Mouse (Mus musculus) left cerebral cortex, postnatal 10 days (tissue): ENCODE measurements around the gene Stk11ip. TPM values are rescaled to one million over a fixed set of nuclear protein-coding genes. Genes with fewer than 3 reads are reported as not detected.
A peak's percentile ranks its signal among the peaks of the same experiment; 100 is the strongest.

Experiments
- DNase-seq, 2 experiments: peaks; one replicate each; pipeline ENCODE4 v3.0.0; 2021 to 2022; ENCODE audit warnings: low spot score in 2 of 2, mixed read lengths in 1 of 2; ENCODE audit errors: extremely low spot score in 1 of 2
- intact Hi-C: fragments of 180-260 bp; cut with DNase I; formaldehyde crosslinking; loops from one replicate; pipeline ENCODE4 v1.15.1; 2025
- total RNA-seq, 2 experiments: library from RNA; stranded (reverse); gene quantifications; 2 replicates each; pipeline ENCODE4 v1.2.3; 2021

Stk11ip gene
- total RNA-seq, 2 experiments from 2014 or later: 29.4 to 29.7 TPM

DNA sequence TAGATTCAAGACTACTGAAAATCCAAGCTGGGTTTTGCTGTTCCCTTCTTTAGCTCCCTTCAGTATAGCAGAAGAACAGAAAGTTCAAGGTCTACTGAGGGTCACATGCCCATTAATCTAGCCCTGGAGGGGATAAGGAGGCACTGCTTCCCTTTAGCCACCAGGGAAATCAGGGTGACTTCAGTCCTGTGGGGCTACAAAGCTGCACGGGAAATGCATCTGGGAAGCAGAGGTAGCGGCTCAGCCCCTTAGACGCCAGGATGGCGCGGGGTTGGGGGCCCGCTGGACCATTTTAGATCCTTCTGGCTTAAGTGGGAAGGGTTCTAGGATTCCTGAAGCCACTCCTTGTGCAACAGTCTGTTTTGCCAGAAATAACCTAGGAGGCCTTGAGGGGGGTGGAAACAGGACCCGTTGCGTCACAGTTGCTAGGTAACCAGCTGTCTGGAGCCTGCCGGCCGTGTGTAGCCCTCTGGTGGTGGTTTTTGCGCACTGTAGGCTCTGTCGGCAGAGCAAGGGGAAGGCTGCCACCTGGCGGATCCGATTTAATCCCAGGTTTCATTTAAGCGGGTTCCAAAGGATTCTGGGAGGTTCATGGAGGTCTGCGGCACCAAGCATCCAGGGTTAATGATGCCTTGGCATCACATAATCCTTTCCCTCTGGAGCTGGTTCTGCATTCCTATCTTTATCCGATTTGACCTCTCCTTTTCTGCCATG lies 38.0 kb downstream of the Stk11ip start:
- peak; percentile 93 to 95 for DNase-seq
- intact Hi-C loops: no loop called here

DNA sequence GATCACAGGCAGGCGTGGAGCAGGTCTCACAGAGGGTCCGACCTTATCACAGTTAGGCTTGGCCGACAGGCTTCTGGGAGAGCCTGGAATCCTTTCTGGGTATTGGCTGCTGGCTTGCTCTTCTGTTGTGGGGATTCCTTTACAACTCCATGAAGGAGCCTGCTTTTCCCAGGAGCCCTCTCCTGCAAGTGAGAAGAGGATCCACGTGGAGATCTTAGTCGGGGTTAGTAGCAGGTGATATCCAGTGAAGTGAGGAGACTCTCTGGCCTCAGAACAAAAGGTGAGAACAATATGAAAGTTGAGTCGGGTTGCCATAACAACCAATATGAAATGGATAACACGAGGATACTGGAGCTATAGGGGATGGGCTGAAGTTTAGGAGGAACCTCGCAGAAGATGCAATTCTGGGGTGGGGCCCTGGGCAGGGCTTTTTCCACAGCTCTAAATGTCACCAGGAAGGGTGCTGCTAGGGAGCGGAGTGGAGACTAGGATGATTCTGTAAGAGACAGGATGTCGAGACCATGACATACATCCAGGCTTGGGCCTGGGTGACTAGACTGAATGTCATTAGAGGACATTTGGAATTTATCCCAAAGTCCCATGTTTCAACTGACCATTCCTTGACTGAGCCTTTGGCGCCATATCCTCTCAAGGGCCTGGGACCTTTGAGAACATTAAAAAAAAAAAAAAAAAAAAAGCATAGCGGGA lies 39.0 kb downstream of the Stk11ip start:
- DNase-seq: no peak
- intact Hi-C loops: no loop called here

DNA sequence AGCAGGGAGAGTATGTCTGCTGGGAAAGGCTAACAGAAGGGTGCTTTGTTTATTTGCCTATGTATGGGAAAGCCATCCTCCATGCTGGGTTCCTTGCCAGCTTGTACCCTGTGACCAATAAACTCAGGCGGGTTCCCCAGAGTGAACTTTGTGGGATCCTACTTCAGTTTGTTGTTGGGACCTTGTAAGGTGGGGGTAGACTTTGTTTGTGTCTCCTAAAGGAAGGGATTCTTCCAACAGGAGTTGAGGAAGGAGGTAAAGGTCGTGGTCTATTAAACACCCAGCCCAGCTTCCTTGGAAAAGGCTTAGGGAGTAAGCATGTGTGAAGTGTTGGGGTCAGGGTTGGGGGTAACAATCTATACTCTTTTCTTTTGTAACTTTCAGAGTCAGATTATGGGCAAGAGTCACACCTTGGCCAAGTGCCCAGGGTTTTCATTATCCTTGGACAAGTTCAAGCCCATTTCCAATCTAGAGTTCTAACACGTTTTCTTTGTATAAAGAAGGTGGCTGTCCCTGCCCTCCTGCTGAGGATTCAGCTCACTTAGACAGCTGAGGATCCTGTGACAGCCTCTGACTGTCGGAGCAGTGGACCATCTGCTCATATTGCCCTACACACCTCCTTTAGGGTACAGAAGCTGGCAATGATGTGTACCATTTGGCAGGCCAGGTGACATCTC lies 40.0 kb downstream of the Stk11ip start:
- DNase-seq: peak in 1 of 2 experiments; percentile 30
- intact Hi-C loops: no loop called here

DNA sequence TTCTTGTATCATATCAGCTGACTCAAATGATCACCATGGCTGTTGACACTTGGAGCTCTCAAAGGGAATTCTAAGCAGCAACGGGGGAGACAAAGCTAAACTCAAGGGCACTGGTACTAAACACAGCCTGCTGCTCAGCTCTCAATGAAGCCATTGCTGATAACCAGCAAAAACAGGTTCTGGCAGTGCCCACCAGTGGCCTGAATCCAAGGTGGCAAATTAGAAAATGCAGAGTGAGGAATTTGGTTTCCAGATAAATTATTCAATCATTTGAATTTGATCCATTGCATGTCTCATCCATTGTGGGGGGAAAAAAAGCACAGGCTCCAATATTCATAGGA lies 40.5 kb downstream of the Stk11ip start:
- DNase-seq: no peak
- intact Hi-C loops: no loop called here

DNA sequence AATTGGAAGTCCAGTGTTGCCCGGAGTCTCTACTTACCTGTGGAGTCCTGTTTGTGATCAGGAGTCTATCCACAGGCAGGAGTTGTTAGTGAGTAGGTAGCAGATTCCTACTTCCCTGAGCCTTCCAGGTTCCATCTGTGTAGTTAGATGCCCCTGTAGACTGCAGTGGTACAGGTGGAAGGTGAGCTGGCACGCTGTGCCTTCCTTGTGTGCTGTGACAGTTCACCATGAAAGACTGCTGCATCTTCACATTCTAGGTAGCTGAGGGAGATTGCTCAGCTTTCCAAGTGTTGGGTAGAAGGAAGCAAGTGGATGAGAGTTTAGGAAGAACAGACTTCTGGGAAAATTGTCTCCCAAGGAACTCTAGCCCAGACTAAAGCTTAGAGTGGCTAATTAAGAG lies 42.8 kb downstream of the Stk11ip start:
- no peak for DNase-seq
- intact Hi-C loops: no loop called here

DNA sequence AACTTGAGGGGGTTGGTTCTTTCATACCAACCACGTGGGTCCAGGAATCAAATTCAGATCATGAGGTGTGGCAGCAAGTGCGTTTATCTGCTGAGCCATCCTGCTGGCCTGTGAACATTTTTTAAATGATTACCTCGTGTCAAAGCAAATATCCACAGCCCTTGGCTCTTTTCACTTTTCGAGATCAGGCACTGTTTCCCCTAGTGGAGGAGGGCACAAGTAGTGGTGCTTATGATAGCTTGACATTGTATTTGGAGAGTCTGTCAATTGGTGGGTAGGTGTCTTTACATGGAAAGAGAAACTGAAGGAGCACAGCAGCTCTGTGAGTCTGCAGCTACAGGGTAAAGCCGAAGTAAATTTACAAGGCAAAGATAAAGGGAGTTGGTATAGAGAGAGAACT lies 43.6 kb downstream of the Stk11ip start:
- DNase-seq: no peak
- intact Hi-C loops: no loop called here

DNA sequence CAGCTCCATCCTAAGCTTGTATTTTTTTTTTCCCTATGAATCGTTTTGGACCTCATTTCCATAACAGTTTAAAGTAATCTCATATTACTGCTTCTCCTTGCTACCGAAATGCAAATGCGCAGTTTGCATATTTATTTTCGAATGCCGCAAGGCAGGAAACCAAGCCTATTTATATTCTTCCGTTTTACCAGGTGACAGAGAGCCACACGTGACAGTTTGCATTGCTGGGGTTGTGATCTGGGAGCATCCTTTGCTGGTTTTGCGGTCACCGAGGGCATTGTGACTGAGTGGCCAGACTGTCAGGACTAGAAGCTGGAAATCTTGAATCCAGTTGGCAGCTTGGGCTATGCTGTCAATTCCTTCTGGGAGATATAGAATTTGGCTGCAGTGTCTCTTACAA lies 44.3 kb downstream of the Stk11ip start:
- intact Hi-C loops: no loop called here
- DNase-seq: no peak

DNA sequence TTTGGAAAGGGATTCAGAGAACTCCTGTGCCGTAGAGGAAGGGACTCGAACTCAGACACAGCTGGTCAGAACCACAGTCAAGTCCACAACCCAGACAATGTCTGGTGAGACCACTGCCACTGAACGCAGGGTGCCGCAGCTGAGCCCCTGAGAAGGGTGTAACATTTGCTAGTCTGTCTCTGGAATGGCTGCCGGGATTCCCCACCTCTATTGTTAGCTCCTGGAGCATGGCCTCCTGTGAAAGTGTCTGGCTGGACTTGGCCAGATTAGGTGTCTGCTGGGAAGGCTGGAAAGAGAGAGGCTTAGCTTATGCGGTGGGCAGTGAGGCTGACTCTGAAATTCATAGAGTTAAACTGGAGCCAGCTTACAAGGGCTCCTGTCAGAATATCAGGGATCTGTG lies 49.1 kb downstream of the Stk11ip start:
- intact Hi-C loops: no loop called here
- no peak for DNase-seq

DNA sequence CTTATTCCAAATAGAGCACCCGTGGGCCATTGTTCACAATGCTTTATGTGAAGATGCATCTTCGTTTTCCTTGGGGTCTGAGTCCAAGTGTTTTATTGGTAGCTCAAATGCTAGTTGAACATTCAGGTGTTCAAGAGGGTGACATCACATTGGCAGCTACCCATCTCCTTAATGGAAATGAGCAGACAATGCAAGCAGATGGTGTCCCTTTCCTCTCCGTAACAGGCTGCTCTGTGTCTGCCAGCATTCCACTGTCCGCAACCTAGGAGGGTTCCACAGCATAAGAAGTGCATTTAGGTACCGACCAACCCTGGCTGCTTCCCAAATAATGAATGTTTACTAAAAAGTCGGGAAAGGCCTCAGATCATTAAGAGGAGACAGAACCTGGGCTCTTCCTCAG lies 51.4 kb downstream of the Stk11ip start:
- intact Hi-C loops: no loop called here
- DNase-seq: no peak

DNA sequence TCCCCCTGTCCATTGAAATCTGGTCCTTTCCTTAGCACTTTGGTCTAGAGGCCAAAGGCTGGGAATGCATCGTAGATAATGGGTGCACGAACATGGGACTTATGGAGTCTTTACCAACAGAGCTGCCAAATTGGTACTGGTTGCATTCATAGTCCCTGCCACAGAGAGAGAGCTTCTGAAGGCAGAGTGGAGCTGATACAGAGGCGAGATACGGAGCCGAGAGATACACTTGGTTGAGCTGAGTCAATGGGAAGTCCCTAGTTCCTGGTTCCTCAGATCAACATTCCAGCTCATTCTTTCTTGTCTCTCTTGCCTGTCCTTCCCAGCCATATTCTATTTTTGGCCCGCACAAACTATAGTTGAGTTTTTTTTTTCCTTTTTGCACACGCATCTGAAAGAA lies 52.4 kb downstream of the Stk11ip start:
- intact Hi-C loops: no loop called here

DNA sequence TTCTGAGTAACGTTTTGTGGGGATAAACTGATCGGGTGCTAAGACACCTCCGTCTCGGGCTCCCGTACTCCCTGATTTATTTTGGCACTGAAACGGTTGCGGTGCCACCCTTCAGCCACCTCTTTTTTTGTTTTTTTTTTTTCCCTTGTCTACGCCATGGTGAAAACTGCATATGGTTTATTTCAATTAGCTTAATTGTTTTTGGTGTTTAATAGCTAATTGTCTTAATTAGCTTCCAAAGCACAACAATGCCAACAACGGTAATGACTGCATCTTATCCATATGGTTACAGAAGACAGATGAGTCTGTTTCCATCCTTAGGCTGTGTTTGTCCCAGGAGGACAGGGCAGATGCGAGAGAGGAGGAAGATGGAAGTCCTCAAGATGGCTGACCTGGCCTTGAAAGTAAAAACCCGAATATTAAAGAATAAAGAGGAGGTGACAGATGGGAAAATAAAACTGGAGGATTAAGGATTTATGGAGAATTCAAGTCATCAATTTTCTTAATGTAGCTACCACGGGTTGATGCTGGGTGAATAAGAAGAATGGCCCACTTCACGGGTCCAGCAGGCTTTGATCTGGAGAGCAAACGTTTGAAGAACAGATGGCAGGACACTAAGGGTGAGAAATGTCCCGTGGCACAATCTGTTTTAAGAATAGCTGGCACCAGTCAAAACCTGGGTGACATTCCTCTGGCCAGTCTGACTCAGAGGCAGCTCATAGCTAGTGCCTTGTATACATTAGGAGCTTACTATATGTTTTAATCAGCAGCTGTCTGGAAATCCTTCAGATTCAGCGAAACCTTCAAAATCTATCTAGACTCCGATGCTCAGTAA lies 53.4 kb downstream of the Stk11ip start:
- intact Hi-C loops: no loop called here
- no peak for DNase-seq

More for the DNA sequence above, 52.4 kb downstream of the Stk11ip start:
- no peak for DNase-seq

DNA sequence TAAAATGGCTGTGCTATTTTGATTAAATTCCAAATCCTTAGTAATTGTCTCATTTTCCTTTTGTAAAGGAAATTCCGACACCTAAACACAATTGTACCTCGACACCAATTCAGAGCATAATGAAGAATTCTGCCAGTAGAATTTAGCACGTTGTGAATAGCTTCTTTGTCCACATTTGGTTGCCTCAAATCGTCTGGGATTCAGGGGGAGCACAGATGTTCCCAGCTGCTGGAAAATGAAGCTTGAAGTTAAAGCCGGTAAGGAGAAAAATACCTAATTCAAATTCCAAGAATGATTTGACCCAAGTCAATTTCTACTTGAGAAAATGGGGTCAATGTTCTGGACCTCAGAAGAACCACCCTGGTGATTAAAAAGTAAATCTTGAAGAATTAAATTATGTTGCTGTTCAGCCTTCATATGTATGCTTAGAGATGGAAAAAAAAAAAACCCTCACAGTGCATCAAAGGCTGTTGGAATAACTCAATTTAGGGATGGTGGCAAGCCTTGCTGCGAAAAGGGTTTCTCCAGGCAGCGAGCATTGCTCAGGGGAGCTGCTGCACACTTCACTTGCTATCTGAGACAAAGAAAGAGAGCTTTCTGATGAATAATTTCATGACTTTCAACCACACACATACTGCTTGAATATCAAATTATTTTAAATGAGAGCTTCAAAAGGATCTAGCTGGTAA lies 60.8 kb downstream of the Stk11ip start:
- intact Hi-C loops: no loop called here
- no peak for DNase-seq

DNA sequence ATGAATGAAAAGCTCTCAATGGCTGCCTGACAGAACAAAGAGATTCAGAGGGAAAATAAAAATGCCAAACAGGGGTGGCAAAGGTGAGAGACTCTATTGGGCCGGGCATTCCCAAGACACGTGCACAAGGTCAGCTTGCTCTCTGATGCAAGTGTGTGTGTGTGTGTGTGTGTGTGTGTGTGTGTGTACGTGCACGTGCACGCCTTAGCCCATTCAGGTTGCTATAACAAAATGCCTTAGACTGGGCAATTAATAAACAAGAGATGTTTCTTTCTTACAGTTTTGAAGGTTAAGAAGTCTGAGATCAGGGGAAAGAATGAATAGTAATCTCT lies 61.3 kb downstream of the Stk11ip start:
- DNase-seq: no peak
- intact Hi-C loops: no loop called here

DNA sequence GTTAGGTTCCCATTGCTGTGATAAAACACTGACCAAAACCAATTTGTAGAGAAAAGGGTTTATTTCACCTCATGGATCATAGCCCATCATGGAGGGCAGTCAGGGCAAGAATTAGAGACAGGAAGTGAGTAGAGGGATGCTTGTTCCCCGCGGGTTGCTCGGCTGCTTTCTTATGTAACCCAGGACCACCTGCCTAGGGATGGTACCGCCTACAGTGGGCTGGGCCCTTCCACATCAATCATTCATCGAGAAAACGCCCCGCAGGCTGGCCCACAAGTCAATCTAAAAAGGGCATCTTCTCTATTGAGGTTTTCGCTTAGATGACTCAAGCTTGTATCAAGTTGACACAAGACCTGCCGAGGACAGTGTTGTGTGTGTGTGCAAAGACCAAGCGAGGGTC lies 61.7 kb downstream of the Stk11ip start:
- DNase-seq: no peak
- intact Hi-C loops: no loop called here

DNA sequence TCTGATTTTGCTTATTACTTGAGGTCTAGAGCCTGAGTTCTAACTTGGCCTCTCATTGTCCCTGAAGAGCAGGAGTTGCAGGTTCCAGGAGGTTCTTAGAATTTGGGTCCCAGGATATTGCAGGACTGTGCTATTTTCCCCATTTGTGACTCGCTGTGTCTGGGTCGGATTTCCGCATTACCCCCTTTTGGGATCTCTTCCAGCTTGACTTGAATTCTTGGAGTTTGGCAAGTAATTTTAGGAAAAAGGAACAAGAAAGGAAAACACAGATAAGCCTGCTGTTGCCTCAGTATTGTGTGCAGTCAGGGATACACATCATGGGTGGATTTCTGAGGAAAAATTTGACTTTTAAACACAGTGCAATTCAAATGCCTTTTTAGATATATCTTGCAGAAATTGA lies 65.5 kb downstream of the Stk11ip start:
- DNase-seq: no peak
- intact Hi-C loops: no loop called here
